Mouse (Mus musculus) CD8-positive naive resting alpha-beta T cell, adult 57 days (primary cell): ENCODE data around the gene Aifm2. TPM values are rescaled to one million over a fixed set of nuclear protein-coding genes. Genes with fewer than 3 reads are reported as not detected.

Source experiments
- total RNA-seq: library from RNA; stranded (reverse); gene quantifications from one replicate; pipeline ENCODE4 v1.2.4, GENCODE M21; 2023

Aifm2 gene
- 4.1 TPM for total RNA-seq

DNA sequence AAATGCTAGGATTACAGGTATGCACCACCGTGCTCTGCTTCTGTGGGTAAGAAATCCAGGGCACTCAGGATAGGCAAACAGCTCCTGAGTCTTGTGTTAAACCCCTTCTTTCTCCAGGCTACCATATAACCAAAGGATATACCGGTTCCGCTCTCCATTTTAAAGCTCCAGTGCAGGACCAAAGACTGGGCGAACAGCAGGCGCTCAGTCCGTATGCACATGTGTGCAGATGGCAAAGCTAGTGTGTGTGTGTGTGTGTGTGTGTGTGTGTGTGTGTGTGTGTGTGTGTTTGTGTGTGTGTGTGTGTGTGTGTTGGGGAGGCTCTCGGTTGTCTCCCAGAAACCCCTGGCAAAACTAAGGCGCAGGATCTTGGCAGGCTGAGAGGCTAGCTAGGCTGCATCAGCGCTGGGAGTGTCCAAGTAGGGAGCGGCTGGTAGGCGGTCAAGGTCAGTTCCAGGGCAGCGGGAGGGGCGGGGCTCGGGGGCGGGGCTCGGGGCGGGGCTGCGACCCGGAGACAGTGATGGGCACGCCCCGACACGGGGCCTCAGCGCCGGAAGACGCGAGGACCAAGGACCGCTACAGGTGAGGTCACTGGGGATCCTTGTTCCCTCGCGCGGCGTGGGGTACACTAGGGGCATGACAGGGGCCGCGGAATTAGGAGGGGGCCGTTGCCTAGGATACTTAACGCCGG, at the start of gene Aifm2:
Gene Aifm2, plus strand, starts transcription at position 493 of the 691 bp plus-strand sequence.

GRCm38 (mm10) chr10:61680015-61680913, 34.8 kb upstream of the Aifm2 start, which contains the start of gene Sar1a:
Gene Sar1a (plus strand): TSS chr10:61680299.

GRCm38 (mm10) chr10:61694870-61695670, 20.0 kb upstream of the Aifm2 start, which contains the start of gene Tysnd1:
Gene Tysnd1 (plus strand): TSS chr10:61695514.

DNA sequence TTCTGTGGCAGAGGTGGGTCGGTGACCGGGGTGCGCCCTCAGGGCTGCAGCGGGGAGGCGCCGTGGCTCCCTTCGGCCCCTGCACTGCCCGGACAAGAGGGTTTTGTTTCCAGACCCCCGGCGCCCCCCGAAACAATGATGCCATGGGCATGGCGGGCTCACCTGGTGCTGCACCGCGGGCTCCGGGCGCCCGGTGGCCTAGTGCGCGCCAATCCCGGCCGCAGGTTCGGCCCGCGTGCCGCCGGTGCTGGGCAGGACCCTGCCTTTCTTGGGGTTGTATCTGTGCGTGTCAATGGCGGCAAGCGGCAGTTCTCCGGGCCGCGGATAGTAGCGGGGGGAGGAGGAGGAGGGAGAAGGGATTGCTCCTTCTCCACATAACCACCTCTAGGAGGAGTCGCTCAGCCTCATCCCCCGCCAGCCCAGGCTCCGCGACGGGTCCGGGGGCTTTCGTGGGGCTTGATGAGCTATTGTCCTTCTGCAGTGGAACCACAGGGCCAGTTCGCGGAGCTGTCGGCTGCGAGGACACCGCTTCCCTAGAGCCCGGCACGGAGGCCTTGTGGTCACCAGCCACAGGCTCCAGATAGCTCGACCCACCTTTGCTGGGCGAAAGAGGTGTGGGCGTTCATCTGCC, 68.7 kb downstream of the Aifm2 start, which contains the start of gene H2afy2:
Gene H2afy2, minus strand, starts transcription at position 527 of the 631 bp plus-strand sequence.

Other genes with a start within 250 kb of the Aifm2 start
- gene Lrrc20, start 239.5 kb upstream of the Aifm2 start, total RNA-seq: 7.8 TPM
- gene Npffr1, start 119.8 kb upstream of the Aifm2 start, total RNA-seq: not detected
- gene Ppa1, start 66.7 kb upstream of the Aifm2 start, total RNA-seq: 19.4 TPM
- gene Sar1a, start 35.0 kb upstream of the Aifm2 start, total RNA-seq: 159 TPM
- 26.6 TPM for gene Tysnd1, start 19.7 kb upstream of the Aifm2 start, total RNA-seq
- gene H2afy2, start 68.9 kb downstream of the Aifm2 start, total RNA-seq: not detected